Mouse (Mus musculus): ENCODE measurements around the gene Slc16a8. TPM values are rescaled to one million over a fixed set of nuclear protein-coding genes. Genes with fewer than 3 reads are reported as not detected.

Gene Slc16a8
- not detected in 2 replicates for polyA plus RNA-seq (2012; ENCODE audit: low replicate concordance)

DNA sequence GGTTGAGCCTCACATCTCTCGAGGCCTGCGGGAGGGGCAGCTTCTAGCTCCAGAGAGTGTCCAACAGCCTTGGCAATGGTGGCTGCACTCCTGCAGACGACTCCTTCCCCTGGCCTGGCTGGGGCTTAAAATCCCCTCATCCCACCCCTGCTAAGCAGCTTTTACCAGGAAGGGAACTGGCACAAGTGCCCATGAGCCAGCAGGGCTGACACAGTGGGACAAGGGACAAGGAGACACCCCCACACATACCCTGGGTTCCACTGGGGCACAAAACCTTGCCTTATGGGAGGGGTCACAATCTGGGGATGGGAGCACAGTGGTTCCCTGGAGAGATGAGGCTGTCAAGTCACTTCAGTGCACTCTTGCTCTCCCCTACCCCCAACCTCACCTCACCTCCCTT is at the start of gene Slc16a8:
Slc16a8 (minus strand) TSS at position 101 of the 400 bp plus-strand sequence.

DNA sequence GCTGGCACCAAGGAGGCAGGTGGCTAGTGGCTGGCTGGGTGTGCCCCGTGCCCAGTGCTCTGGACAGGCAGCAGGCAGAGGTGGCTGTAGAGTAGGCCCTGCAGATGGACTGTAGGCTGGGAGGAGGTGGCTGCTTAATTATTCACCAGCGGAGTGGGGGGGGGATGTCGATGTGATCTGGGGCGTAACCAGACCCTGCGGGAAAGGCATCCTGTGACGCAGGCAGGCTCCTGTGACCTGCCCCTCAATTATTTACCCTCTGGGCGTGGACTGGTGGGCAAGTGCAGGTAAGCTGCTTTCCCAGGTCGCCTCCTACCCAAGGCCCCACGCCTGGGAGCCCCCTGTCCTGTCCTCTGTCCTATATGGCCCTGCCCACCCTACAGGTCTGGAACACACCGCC is 30.8 kb upstream of the Slc16a8 start, which contains the start of gene Baiap2l2:
Baiap2l2 (minus strand) TSS at position 139 of the 400 bp plus-strand sequence.

DNA sequence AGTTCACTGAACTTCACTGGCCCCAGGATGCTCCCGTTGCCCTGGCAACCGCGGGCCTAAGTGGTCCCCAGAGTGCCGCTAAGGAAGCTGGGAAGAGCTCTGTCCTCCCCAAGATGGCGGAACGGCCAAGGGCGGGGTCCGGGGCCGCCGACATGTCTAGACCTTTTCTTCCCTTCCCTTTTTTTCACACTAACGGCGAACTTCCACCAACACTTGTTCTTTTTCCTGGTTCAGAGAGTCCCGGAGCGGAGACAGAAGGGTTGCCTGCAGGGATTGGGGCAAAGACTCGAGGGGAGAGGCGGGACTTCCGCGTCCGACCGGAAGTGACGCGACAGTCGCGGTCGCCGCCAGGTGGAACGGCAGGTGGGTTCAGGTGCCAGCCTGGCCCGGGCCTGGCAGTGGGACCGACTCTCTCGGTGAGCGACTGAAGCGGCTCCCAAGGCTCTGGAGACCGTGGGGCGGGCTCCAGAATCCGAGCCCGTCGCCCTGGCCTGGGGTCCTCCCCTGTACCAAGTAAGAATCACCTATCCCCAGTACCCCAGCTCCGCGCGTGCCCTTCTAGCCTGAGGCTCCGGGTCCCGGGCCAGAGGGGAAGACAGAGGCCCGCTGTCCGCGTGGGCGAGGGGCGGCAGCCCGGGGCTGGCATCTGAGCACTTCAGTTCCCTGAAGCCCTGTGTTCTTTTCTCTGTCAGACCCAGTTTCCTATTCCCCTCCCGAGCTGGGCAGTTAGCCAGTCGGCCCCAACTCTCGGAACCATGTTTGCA is 25.3 kb downstream of the Slc16a8 start, which contains the start of the genes Pick1 and Gm49486:
Pick1 (plus strand) TSS at position 116 of the 764 bp plus-strand sequence.
Gm49486 (plus strand) TSS at position 334 of the 764 bp plus-strand sequence.

Other genes starting within 250 kb of the Slc16a8 start
- gene H1f0, start 226.3 kb downstream of the Slc16a8 start, polyA plus RNA-seq (2012; ENCODE audit: low replicate concordance), result 34.8 and 92.6 TPM in 2 replicates
- 0.31 and 1.8 TPM in 2 replicates for gene Galr3, start 212.9 kb downstream of the Slc16a8 start, polyA plus RNA-seq (2012; ENCODE audit: low replicate concordance)
- gene Ankrd54, start 191.9 kb downstream of the Slc16a8 start, polyA plus RNA-seq (2012; ENCODE audit: low replicate concordance), result 26.8 and 56.0 TPM in 2 replicates
- 8.5 and 20.0 TPM in 2 replicates for gene Eif3l, start 179.6 kb downstream of the Slc16a8 start, polyA plus RNA-seq (2012; ENCODE audit: low replicate concordance)
- gene Micall1, start 145.9 kb downstream of the Slc16a8 start, polyA plus RNA-seq (2012; ENCODE audit: low replicate concordance), result 58.3 and 190 TPM in 2 replicates
- 43.4 and 99.7 TPM in 2 replicates for gene Polr2f, start 113.8 kb downstream of the Slc16a8 start, polyA plus RNA-seq (2012; ENCODE audit: low replicate concordance)
- gene 1700088E04Rik, start 113.5 kb downstream of the Slc16a8 start, polyA plus RNA-seq (2012; ENCODE audit: low replicate concordance), result not detected in 2 replicates
- 0.09 TPM in 1 of 2 replicates, not detected in the other for gene Sox10, start 89.5 kb downstream of the Slc16a8 start, polyA plus RNA-seq (2012; ENCODE audit: low replicate concordance)
- gene Pick1, start 25.6 kb downstream of the Slc16a8 start, polyA plus RNA-seq (2012; ENCODE audit: low replicate concordance), result 17.2 and 41.5 TPM in 2 replicates
- not detected in 2 replicates for gene Gm49486, start 25.4 kb downstream of the Slc16a8 start, polyA plus RNA-seq (2012; ENCODE audit: low replicate concordance)
- 0.15 and 0.98 TPM in 2 replicates for gene Baiap2l2, start 30.8 kb upstream of the Slc16a8 start, polyA plus RNA-seq (2012; ENCODE audit: low replicate concordance)
- 21.1 and 30.1 TPM in 2 replicates for gene Pla2g6, start 73.6 kb upstream of the Slc16a8 start, polyA plus RNA-seq (2012; ENCODE audit: low replicate concordance)
- 0.83 and 3.1 TPM in 2 replicates for gene Maff, start 91.9 kb upstream of the Slc16a8 start, polyA plus RNA-seq (2012; ENCODE audit: low replicate concordance)
- 128 and 258 TPM in 2 replicates for gene Tmem184b, start 148.8 kb upstream of the Slc16a8 start, polyA plus RNA-seq (2012; ENCODE audit: low replicate concordance)
- 35.8 and 87.8 TPM in 2 replicates for gene Csnk1e, start 200.8 kb upstream of the Slc16a8 start, polyA plus RNA-seq (2012; ENCODE audit: low replicate concordance)